Mouse (Mus musculus): ENCODE data around the gene Gm20538.

The Gm20538 gene

GRCm38 (mm10) chr19:44552731-44553130 is at the start of gene Gm20538:
Gm20538 (minus strand) TSS chr19:44552831.
- DNase-seq = no peak

GRCm38 (mm10) chr19:44594180-44594579 is 41.5 kb upstream of the Gm20538 start:
- no peak for DNase-seq

GRCm38 (mm10) chr19:44591638-44592037 is 39.0 kb upstream of the Gm20538 start:
- no peak for DNase-seq

- no peak for DNase-seq
These were observed 38.4 kb upstream of the Gm20538 start for GRCm38 (mm10) chr19:44590992-44591391.

GRCm38 (mm10) chr19:44589591-44590223 is 37.1 kb upstream of the Gm20538 start:
- DNase-seq = no peak

GRCm38 (mm10) chr19:44588036-44588435 is 35.4 kb upstream of the Gm20538 start:
- no peak for DNase-seq

GRCm38 (mm10) chr19:44582638-44583309 is 30.1 kb upstream of the Gm20538 start:
- DNase-seq = peak; percentile 85 to 95

GRCm38 (mm10) chr19:44582103-44582502 is 29.5 kb upstream of the Gm20538 start:
- DNase-seq = no peak

- DNase-seq = no peak
These were observed 25.4 kb upstream of the Gm20538 start for GRCm38 (mm10) chr19:44578038-44578437.

- no peak for DNase-seq
These were observed 23.6 kb upstream of the Gm20538 start for GRCm38 (mm10) chr19:44576275-44576674.

- DNase-seq = peak in 1 of 2 experiments; percentile 35
These were observed 15.1 kb upstream of the Gm20538 start for GRCm38 (mm10) chr19:44567763-44568162.

- DNase-seq = no peak
These were observed 11.4 kb upstream of the Gm20538 start for GRCm38 (mm10) chr19:44564006-44564405.

- peak; percentile 97 to 98 for DNase-seq
These were observed 10.1 kb upstream of the Gm20538 start, which contains the start of gene Hif1an for GRCm38 (mm10) chr19:44562652-44563206. Hif1an (plus strand) TSS chr19:44562850.

GRCm38 (mm10) chr19:44554861-44555590 is 2.4 kb upstream of the Gm20538 start, which contains the start of gene Ndufb8:
Ndufb8 (minus strand) TSS chr19:44555440.
- peak; percentile 95 to 96 for DNase-seq

- no peak for DNase-seq
These were observed 1.8 kb upstream of the Gm20538 start for GRCm38 (mm10) chr19:44554490-44554860.

- DNase-seq = peak; percentile 55 to 66
These were observed 655 bp upstream of the Gm20538 start for GRCm38 (mm10) chr19:44553286-44553685.

- peak; percentile 56 to 72 for DNase-seq
These were observed 7.2 kb downstream of the Gm20538 start, which contains the start of gene Sec31b for GRCm38 (mm10) chr19:44545321-44546041. Sec31b (minus strand) TSS chr19:44545864.

GRCm38 (mm10) chr19:44544775-44545174 is 7.9 kb downstream of the Gm20538 start:
- peak; percentile 47 to 81 for DNase-seq

- no peak for DNase-seq
These were observed 8.3 kb downstream of the Gm20538 start for GRCm38 (mm10) chr19:44544372-44544771.

- no peak for DNase-seq
These were observed 9.9 kb downstream of the Gm20538 start for GRCm38 (mm10) chr19:44542694-44543178.

- DNase-seq = no peak
These were observed 15.2 kb downstream of the Gm20538 start for GRCm38 (mm10) chr19:44537416-44537815.

GRCm38 (mm10) chr19:44535376-44535775 is 17.3 kb downstream of the Gm20538 start:
- no peak for DNase-seq
